Mouse (Mus musculus) lung, adult 2 months (tissue): ENCODE data around the gene Dnaaf3.

Experiments used
- CTCF ChIP-seq: fragments of 200-500 bp; IDR thresholded peaks from 2 replicates; pipeline ENCODE4 v1.5.1; 2011; ENCODE audit warnings: mild to moderate bottlenecking, low read length, control low read depth; ENCODE audit not compliant: insufficient read depth
- POLR2A ChIP-seq: fragments of 200-500 bp; IDR thresholded peaks from 2 replicates; pipeline ENCODE4 v1.6.1; 2011; ENCODE audit warnings: low read depth, mild to moderate bottlenecking, control low read depth, low read length, borderline replicate concordance; ENCODE audit errors: extremely low read depth

- TF ChIP-seq CTCF (no peak), POLR2A (no peak)
Observed at GRCm38 (mm10) chr7:4539019-4539418, 6.8 kb upstream of the Dnaaf3 start.
